ENCODE assay signal across 20 mouse cellular contexts in the genomic region with DNA sequence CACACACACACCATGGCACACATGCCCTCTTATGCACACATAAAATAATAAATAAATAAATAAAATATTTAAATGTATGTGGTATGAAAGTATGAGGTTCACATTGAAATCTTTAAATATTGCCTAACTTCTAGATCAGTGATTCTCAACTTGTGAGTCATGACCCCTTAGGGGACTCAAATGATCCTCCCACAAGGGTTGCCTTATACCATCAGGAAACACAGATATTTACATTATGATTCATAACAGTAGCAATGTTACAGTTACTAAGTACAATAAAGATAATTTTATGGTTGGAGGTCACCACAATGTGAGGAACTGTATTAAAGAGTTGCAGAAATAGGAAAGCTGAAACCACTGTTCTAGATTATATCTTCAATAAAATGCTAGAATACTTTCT. TPM values are rescaled to one million over a fixed set of nuclear protein-coding genes. Genes with fewer than 3 reads are reported as not detected.
DNase-seq lines count a peak whose midpoint lies in the region; ATAC-seq and TF ChIP-seq lines count a peak whose summit lies in the region.
"Had no signal": no experiment of that assay in that cellular context is flagged by ENCODE, and none has a peak within 500 bp of the region (broad histone marks: within the 10 kb centered on the region; RNA-seq: fewer than 3 reads in every experiment).

No protein-coding gene starts in this region.

- DNase-seq in 3134 (ENCODE audit: extremely low read depth, insufficient read length, low spot score) (peak; percentile 5), 416B (ENCODE audit: low read depth) (peak; percentile 82), Patski (ENCODE audit: low read depth, low spot score) (peak; percentile 1)
- DNase-seq in stomach, postnatal 0 days (ENCODE audit: low spot score), result no peak
- no peak for DNase-seq in left cerebral cortex, adult 11 months (ENCODE audit: low spot score)
- DNase-seq in B cell, adult 2 months, result no peak
- DNase-seq: adrenal gland, postnatal 36 days; cerebellum, adult 2 months; cerebellum, postnatal 10 days; gastrocnemius, postnatal 36 days; heart, adult 11 months; heart, postnatal 10 days; heart, postnatal 4 days had no signal

- CTCF ChIA-PET in Patski (lab: Charles Lee), result no interaction called here

- H3K27ac ChIP-seq in stomach, postnatal 0 days (replicated peaks), result no peak overlapping the region
- H3K27ac ChIP-seq: embryonic facial prominence, embryonic 10.5 days; forebrain, embryonic 15.5 days; heart, embryonic 10.5 days; hindbrain, embryonic 13.5 days; hindbrain, postnatal 0 days had no signal

- H3K27me3 ChIP-seq in Patski, result peaks cover 12% of the 10 kb centered on the region
- no peaks in the 10 kb centered on the region for H3K27me3 ChIP-seq in stomach, postnatal 0 days (ENCODE audit: control insufficient read depth, insufficient read depth, low read length)
- H3K27me3 ChIP-seq: forebrain, embryonic 15.5 days; hindbrain, embryonic 13.5 days had no signal

- no peak overlapping the region for H3K9ac ChIP-seq in stomach, postnatal 0 days (ENCODE audit: low read length)
- H3K9ac ChIP-seq: forebrain, embryonic 15.5 days; hindbrain, embryonic 13.5 days had no signal

- POLR2A ChIA-PET in Patski (lab: Charles Lee), result no interaction called here

- TF ChIP-seq CTCF in Patski (IDR thresholded peaks at IDR 0.05), result no peak
- no peak for TF ChIP-seq CTCF in stomach, postnatal 0 days (IDR thresholded peaks at IDR 0.05; ENCODE audit: low read depth)

- no peak for ATAC-seq in Patski
- ATAC-seq in stomach, postnatal 0 days (ENCODE audit: low FRiP score, low TSS enrichment), result peak; percentile 70; the same call in 1 of the 2 replicates
- ATAC-seq: activated CD4-positive, CD25-positive, alpha-beta regulatory T cell, adult 4 months; forebrain, embryonic 15.5 days; hindbrain, postnatal 0 days had no signal

- H3K4me1 ChIP-seq in stomach, postnatal 0 days (replicated peaks; ENCODE audit: control insufficient read depth, insufficient read depth), result no peaks in the 10 kb centered on the region
- H3K4me1 ChIP-seq: embryonic facial prominence, embryonic 10.5 days; forebrain, embryonic 15.5 days; heart, embryonic 10.5 days; hindbrain, embryonic 13.5 days had no signal

- TF ChIP-seq EP300 in stomach, postnatal 0 days (optimal IDR thresholded peaks at IDR 0.05), result no peak

- no peaks in the 10 kb centered on the region for H3K9me3 ChIP-seq in stomach, postnatal 0 days (ENCODE audit: control insufficient read depth, low read length)
- H3K9me3 ChIP-seq: embryonic facial prominence, embryonic 10.5 days; forebrain, embryonic 15.5 days; heart, embryonic 10.5 days; hindbrain, embryonic 13.5 days had no signal

- H3K36me3 ChIP-seq in stomach, postnatal 0 days (ENCODE audit: control insufficient read depth, insufficient read depth, low read length), result no peaks in the 10 kb centered on the region
- H3K36me3 ChIP-seq: embryonic facial prominence, embryonic 10.5 days; forebrain, embryonic 15.5 days; heart, embryonic 10.5 days; hindbrain, embryonic 13.5 days had no signal

- H3K4me3 ChIP-seq in stomach, postnatal 0 days (ENCODE audit: low read depth, low read length), result no peak overlapping the region
- H3K4me3 ChIP-seq: embryonic facial prominence, embryonic 10.5 days; erythroblast, embryonic 14.5 days; forebrain, embryonic 15.5 days; heart, embryonic 10.5 days; hindbrain, embryonic 13.5 days had no signal

- in situ Hi-C loops in Patski (cut with MboI; ENCODE audit: low pct_unique_long_range_greater_than_20kb), result no loop called here

- H3K4me2 ChIP-seq in stomach, postnatal 0 days (replicated peaks; ENCODE audit: low read depth), result no peak overlapping the region
- H3K4me2 ChIP-seq: forebrain, embryonic 15.5 days; hindbrain, embryonic 13.5 days had no signal

RNA-seq across cellular contexts. Expression of gene Ldah, which starts 26.2 kb away (rescaled TPM):
- polyA plus RNA-seq in Patski (2021), result 33.1 TPM
- 58.9 and 64.2 TPM in 2 replicates for polyA plus RNA-seq in stomach, postnatal 0 days (2015; fragmentation: Nextera tagmentation; extraction: Ambion mirVana)

Comparison
In these comparisons a context has a peak if more than half of its experiments do, and no peak if none do; other contexts are left out.
1. DNase-seq: peak in 3134 (single experiment), 416B (single experiment) and Patski (single experiment); none in stomach, postnatal 0 days (single experiment), left cerebral cortex, adult 11 months (single experiment) and B cell, adult 2 months (0 of 2).